Mouse (Mus musculus) kidney, embryonic 14.5 days (tissue): ENCODE data around the gene Cyp4f13. TPM values are rescaled to one million over a fixed set of nuclear protein-coding genes. Genes with fewer than 3 reads are reported as not detected.
A peak's percentile ranks its signal among the peaks of the same experiment; 100 is the strongest.

Source experiments
- ATAC-seq: fragments of 200-750 bp; cut with Nextera tagmentation; 2 replicates; pipeline ENCODE4 v1.8.0; 2017; ENCODE audit warnings: moderate number of reproducible peaks, mild to moderate bottlenecking, moderate TSS enrichment, moderate library complexity; ENCODE audit not compliant: low FRiP score, low TSS enrichment
- H3K27ac ChIP-seq: fragments of 300-500 bp; sonication (generic); 2 replicates; pipeline ENCODE4 v1.5.1; 2014; ENCODE audit warnings: low read depth, mild to moderate bottlenecking, low read length, moderate library complexity, mixed read lengths
- H3K27me3 ChIP-seq: fragments of 300-500 bp; sonication (generic); 2 replicates; pipeline ENCODE4 v1.6.1; 2014; ENCODE audit warnings: mild to moderate bottlenecking, low read length; ENCODE audit not compliant: control insufficient read depth, insufficient read depth
- H3K36me3 ChIP-seq: fragments of 300-500 bp; sonication (generic); 2 replicates; pipeline ENCODE4 v1.6.1; 2014; ENCODE audit warnings: low read length, mixed read lengths; ENCODE audit not compliant: control insufficient read depth, insufficient read depth
- H3K4me1 ChIP-seq: fragments of 300-500 bp; sonication (generic); 2 replicates; pipeline ENCODE4 v1.6.1; 2014; ENCODE audit warnings: low read length, mixed read lengths; ENCODE audit not compliant: control insufficient read depth, insufficient read depth
- H3K4me2 ChIP-seq: fragments of 300-500 bp; sonication (generic); replicated peaks from 2 replicates; pipeline ENCODE4 v1.6.1; 2014; ENCODE audit warnings: low read depth, mild to moderate bottlenecking, low read length
- H3K4me3 ChIP-seq: fragments of 300-500 bp; sonication (generic); 2 replicates; pipeline ENCODE4 v1.5.1; 2014; ENCODE audit warnings: mild to moderate bottlenecking, low read length
- H3K9ac ChIP-seq: fragments of 300-500 bp; sonication (generic); 2 replicates; pipeline ENCODE4 v1.6.1; 2014; ENCODE audit warnings: low read depth, mild to moderate bottlenecking, low read length, moderate library complexity
- H3K9me3 ChIP-seq: fragments of 300-500 bp; sonication (generic); 2 replicates; pipeline ENCODE4 v1.6.1; 2016; ENCODE audit warnings: low read length; ENCODE audit not compliant: control insufficient read depth
- WGBS: fragments of 180-500 bp; shearing (Covaris S2); extraction: QIAGEN DNeasy Blood & Tissue Kit; methylation state at CpG from one replicate; pipeline ENCODE4 v1.1.7; 2014; 5-methylcytosine and 5-hydroxymethylcytosine counted together
- polyA plus RNA-seq: library from polyadenylated mRNA; unstranded; fragments of >200 nt; fragmentation: Nextera tagmentation; extraction: Ambion mirVana; gene quantifications from 2 replicates; pipeline ENCODE4 v1.2.1, GENCODE M21; 2014

The Cyp4f13 gene
- polyA plus RNA-seq, 1 experiment from 2014 or later: 10.3 TPM

- peak within 1 kb of the TSS; percentile 65 for H3K4me3 ChIP-seq
- H3K9me3 ChIP-seq: no peaks in the 10 kb centered on the region
- peak within 1 kb of the TSS; percentile 73 for H3K9ac ChIP-seq
- 13% methylated on average over 33 of the region's 33 CpGs for WGBS
- no peaks in the 10 kb centered on the region for H3K36me3 ChIP-seq
- peak within 1 kb of the TSS; percentile 66 for H3K4me2 ChIP-seq
- no peaks in the 10 kb centered on the region for H3K27me3 ChIP-seq
- peaks cover 6% of the 10 kb centered on the region; the same call in 1 of the 2 replicates for H3K4me1 ChIP-seq
- ATAC-seq: peak; percentile 98
- peak within 1 kb of the TSS; percentile 71 for H3K27ac ChIP-seq
Measured at GRCm38 (mm10) chr17:32891239-32892180, 55.7 kb downstream of the Cyp4f13 start, which contains the start of gene Zfp870. TSS of gene Zfp870 (minus strand) at chr17:32891642.

GRCm38 (mm10) chr17:32890852-32891238 lies 56.4 kb downstream of the Cyp4f13 start:
- peak overlapping the region; percentile 71 for H3K27ac ChIP-seq
- peak overlapping the region; percentile 73 for H3K9ac ChIP-seq
- H3K4me2 ChIP-seq: peak overlapping the region; percentile 66
- H3K36me3 ChIP-seq: no peaks in the 10 kb centered on the region; the same call in 1 of the 2 replicates
- WGBS: 2% methylated on average over 11 of the region's 11 CpGs
- no peaks in the 10 kb centered on the region for H3K9me3 ChIP-seq
- H3K4me1 ChIP-seq: peaks cover 6% of the 10 kb centered on the region; the same call in 1 of the 2 replicates
- H3K27me3 ChIP-seq: no peaks in the 10 kb centered on the region
- ATAC-seq: peak; percentile 51
- H3K4me3 ChIP-seq: peak overlapping the region; percentile 65

GRCm38 (mm10) chr17:32889611-32890010 lies 57.6 kb downstream of the Cyp4f13 start:
- no peak for ATAC-seq
- Histone ChIP-seq H3K9me3 (no peaks in the 10 kb centered on the region), H3K4me3 (no peak overlapping the region), H3K9ac (no peak overlapping the region), H3K4me1 (peaks cover 6% of the 10 kb centered on the region; the same call in 1 of the 2 replicates), H3K27ac (no peak overlapping the region), H3K4me2 (no peak overlapping the region), H3K36me3 (peaks cover 3% of the 10 kb centered on the region), H3K27me3 (no peaks in the 10 kb centered on the region)
- WGBS: 89% methylated on average over 6 of the region's 6 CpGs

GRCm38 (mm10) chr17:32880320-32881218 lies 66.6 kb downstream of the Cyp4f13 start:
- H3K36me3 ChIP-seq: peaks cover 35% of the 10 kb centered on the region
- no peaks in the 10 kb centered on the region for H3K4me1 ChIP-seq
- H3K4me2 ChIP-seq: no peak overlapping the region
- no peak for ATAC-seq
- H3K27ac ChIP-seq: no peak overlapping the region
- H3K4me3 ChIP-seq: no peak overlapping the region
- no peak overlapping the region for H3K9ac ChIP-seq
- no peaks in the 10 kb centered on the region for H3K9me3 ChIP-seq
- 93% methylated on average over 14 of the region's 14 CpGs for WGBS
- H3K27me3 ChIP-seq: peaks cover 4% of the 10 kb centered on the region; the same call in 1 of the 2 replicates

- Histone ChIP-seq H3K27me3 (peaks cover 4% of the 10 kb centered on the region; the same call in 1 of the 2 replicates), H3K4me1 (no peaks in the 10 kb centered on the region), H3K9ac (no peak overlapping the region), H3K4me2 (no peak overlapping the region), H3K27ac (no peak overlapping the region), H3K9me3 (no peaks in the 10 kb centered on the region), H3K36me3 (peaks cover 24% of the 10 kb centered on the region; the same call in 1 of the 2 replicates), H3K4me3 (no peak overlapping the region)
- no peak for ATAC-seq
- WGBS: 95% methylated on average over 11 of the region's 11 CpGs
Measured at GRCm38 (mm10) chr17:32878773-32879172, 68.4 kb downstream of the Cyp4f13 start.

GRCm38 (mm10) chr17:32877471-32878171 lies 69.6 kb downstream of the Cyp4f13 start:
- H3K36me3 ChIP-seq: peaks cover 12% of the 10 kb centered on the region; the same call in 1 of the 2 replicates
- H3K9me3 ChIP-seq: no peaks in the 10 kb centered on the region
- H3K4me2 ChIP-seq: peak overlapping the region; percentile 36
- 0 out of 2 replicates have a peak overlapping the region, but pooled peaks have one; percentile 7 for H3K27ac ChIP-seq
- H3K4me1 ChIP-seq: no peaks in the 10 kb centered on the region
- H3K9ac ChIP-seq: no peak overlapping the region
- no peak for ATAC-seq
- H3K27me3 ChIP-seq: peaks cover 4% of the 10 kb centered on the region; the same call in 1 of the 2 replicates
- WGBS: 5% methylated on average over 22 of the region's 22 CpGs
- peak overlapping the region; percentile 16 for H3K4me3 ChIP-seq

Other genes with a start within 250 kb of the Cyp4f13 start
- 44.8 and 71.6 TPM in 2 replicates for gene Zfp871, start 159.1 kb downstream of the Cyp4f13 start, polyA plus RNA-seq
- gene Zfp811, start 137.5 kb downstream of the Cyp4f13 start, polyA plus RNA-seq: 2.2 and 2.7 TPM in 2 replicates
- gene Zfp799, start 117.1 kb downstream of the Cyp4f13 start, polyA plus RNA-seq: 19.1 and 24.8 TPM in 2 replicates
- 5.8 and 8.9 TPM in 2 replicates for gene Zfp870, start 55.8 kb downstream of the Cyp4f13 start, polyA plus RNA-seq
- 0.09 TPM in 1 of 2 replicates, not detected in the other for gene Cyp4f14, start 30.1 kb downstream of the Cyp4f13 start, polyA plus RNA-seq
- 11.0 and 15.4 TPM in 2 replicates for gene Zfp472, start 18.4 kb upstream of the Cyp4f13 start, polyA plus RNA-seq
- 7.6 and 13.5 TPM in 2 replicates for gene Zfp952, start 45.7 kb upstream of the Cyp4f13 start, polyA plus RNA-seq
- 11.9 and 18.5 TPM in 2 replicates for gene Zfp763, start 86.0 kb upstream of the Cyp4f13 start, polyA plus RNA-seq
- not detected in 2 replicates for gene 4921501E09Rik, start 120.7 kb upstream of the Cyp4f13 start, polyA plus RNA-seq
- 6.4 TPM in 2 replicates for gene Zfp563, start 141.9 kb upstream of the Cyp4f13 start, polyA plus RNA-seq
- gene Morc2b, start 192.3 kb upstream of the Cyp4f13 start, polyA plus RNA-seq: not detected in 2 replicates
- gene Olfr55, start 221.0 kb upstream of the Cyp4f13 start, polyA plus RNA-seq: not detected in 2 replicates
- gene Olfr239, start 243.9 kb upstream of the Cyp4f13 start, polyA plus RNA-seq: not detected in 2 replicates